In the genomic region with DNA sequence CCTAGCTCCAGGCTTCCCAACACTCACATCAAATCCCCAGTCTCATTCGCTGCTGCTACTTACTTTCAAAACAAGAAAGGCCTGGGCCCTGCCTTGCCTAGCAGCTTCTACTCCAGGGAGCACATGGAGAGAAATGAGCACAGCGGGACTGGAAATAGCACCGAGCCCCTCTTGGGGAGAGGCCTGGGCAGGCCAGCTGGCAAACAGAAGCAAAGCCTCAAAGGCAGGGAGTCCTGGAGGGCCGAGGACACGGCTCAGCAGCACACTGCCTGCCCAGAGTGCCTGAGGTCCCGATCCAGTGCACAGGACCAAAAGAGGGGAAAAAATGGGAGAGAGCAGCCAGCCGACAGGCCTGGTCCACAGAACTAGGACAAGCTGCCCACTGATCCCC, we compare ENCODE assay signal across 9 mouse cellular contexts. TPM values are rescaled to one million over a fixed set of nuclear protein-coding genes. Genes with fewer than 3 reads are reported as not detected.
A peak's percentile ranks its signal among the peaks of the same experiment; 100 is the strongest.
DNase-seq lines count a peak whose midpoint lies in the region; ATAC-seq and TF ChIP-seq lines count a peak whose summit lies in the region.
"Had no signal": no experiment of that assay in that cellular context is flagged by ENCODE, and none has a peak within 500 bp of the region (broad histone marks: within the 10 kb centered on the region; RNA-seq: fewer than 3 reads in every experiment).

No protein-coding gene starts in this region.

- H3K9me3 ChIP-seq in midbrain, embryonic 14.5 days (ENCODE audit: control insufficient read depth, low read length): no peaks in the 10 kb centered on the region

- no peak for ATAC-seq in midbrain, embryonic 14.5 days (ENCODE audit: low FRiP score, low TSS enrichment)

- 0 out of 2 replicates have a peak, but pooled peaks cover 3% of the 10 kb centered on the region for H3K27me3 ChIP-seq in midbrain, embryonic 14.5 days (ENCODE audit: control insufficient read depth, insufficient read depth, low read length)

- no peak for TF ChIP-seq POLR2A in cortical plate, adult 2 months (IDR thresholded peaks at IDR 0.05; ENCODE audit: extremely low read depth, insufficient read depth, low read length)

- no peak overlapping the region; the same call in 1 of the 2 replicates for H3K9ac ChIP-seq in midbrain, embryonic 14.5 days (replicated peaks; ENCODE audit: low read length)
- H3K9ac ChIP-seq: liver, embryonic 14.5 days had no signal

- intact Hi-C loops in heart, postnatal 10 days (cut with DNase I): loop anchor here (2.0 kb wide), 1 partner anchor 36 kb away; no protein-coding TSS in a partner anchor
- intact Hi-C loops in left cerebral cortex, postnatal 10 days (cut with DNase I): loop anchor here (5.0 kb wide), 1 partner anchor 41 kb away; no protein-coding TSS in a partner anchor

- 48% methylated on average over 7 of the region's 7 CpGs for whole genome bisulfite sequencing in midbrain, embryonic 14.5 days

- DNase-seq in heart, adult 18-20 months: peak; percentile 58 to 72
- no peak for DNase-seq in heart, adult 8-10 months (ENCODE audit: low spot score)
- peak; percentile 64 to 65 for DNase-seq in heart, postnatal 10 days
- no peak for DNase-seq in midbrain, embryonic 14.5 days
- no peak for DNase-seq in left cerebral cortex, postnatal 10 days (ENCODE audit: extremely low spot score in 1 of 2, low spot score in 2 of 2)
- no peak for DNase-seq in retina, embryonic 14.5 days (ENCODE audit: low spot score)
- DNase-seq in left cerebral cortex, adult 9 months (ENCODE audit: low spot score in 2 of 2): no peak

- 0 out of 2 replicates have a peak, but pooled peaks cover 3% of the 10 kb centered on the region for H3K36me3 ChIP-seq in midbrain, embryonic 14.5 days (ENCODE audit: control insufficient read depth, insufficient read depth, low read length)

- H3K4me3 ChIP-seq in cortical plate, adult 2 months (ENCODE audit: insufficient read depth, low read length): no peak overlapping the region; the same call in 1 of the 2 replicates
- H3K4me3 ChIP-seq in midbrain, embryonic 14.5 days (replicated peaks; ENCODE audit: low read depth, low read length): no peak overlapping the region

- H3K27ac ChIP-seq in cortical plate, adult 2 months (ENCODE audit: insufficient read depth, low read length): 0 out of 2 replicates have a peak overlapping the region, but pooled peaks have one; percentile 6
- H3K27ac ChIP-seq in midbrain, embryonic 14.5 days (replicated peaks; ENCODE audit: low read depth, low read length): no peak overlapping the region
- H3K27ac ChIP-seq: liver, embryonic 14.5 days had no signal

- H3K4me2 ChIP-seq in midbrain, embryonic 14.5 days (ENCODE audit: low read length): peak overlapping the region; percentile 60

- peaks cover 3% of the 10 kb centered on the region; the same call in 1 of the 2 replicates for H3K4me1 ChIP-seq in cortical plate, adult 2 months (ENCODE audit: control insufficient read depth, insufficient read depth, low read length)
- H3K4me1 ChIP-seq in midbrain, embryonic 14.5 days (ENCODE audit: control insufficient read depth, insufficient read depth, low read length): peaks cover 25% of the 10 kb centered on the region

- no peak for TF ChIP-seq CTCF in cortical plate, adult 2 months (IDR thresholded peaks at IDR 0.05; ENCODE audit: extremely low read depth, insufficient read depth, low read length)

RNA-seq across cellular contexts. Expression of gene Tmem184b, which starts 2.4 kb away (rescaled TPM):
- total RNA-seq in heart, adult 18-20 months (2021): 10 to 100 TPM; 34.8 to 36.7 TPM
- 10 to 100 TPM; 34.6 to 46.1 (median 39.0) TPM for total RNA-seq in heart, adult 8-10 months (2022)
- 69.6 and 75.6 TPM in 2 replicates for polyA plus RNA-seq in cortical plate, adult 2 months (2012; rRNA removed)
- 10 to 100 TPM; 59.2 to 67.8 TPM for total RNA-seq in heart, postnatal 10 days (2021)
- 32.2 and 36.6 TPM in 2 replicates for polyA plus RNA-seq in midbrain, embryonic 14.5 days (2014; fragmentation: Nextera tagmentation; extraction: Ambion mirVana)
- 10 to 100 TPM; 51.2 to 54.0 TPM for total RNA-seq in left cerebral cortex, postnatal 10 days (2021)

RNA-seq across cellular contexts. Expression of gene Csnk1e, which starts 54.4 kb away (rescaled TPM):
- total RNA-seq in heart, adult 18-20 months (2021): 10 to 100 TPM; 40.2 to 44.3 TPM
- 10 to 100 TPM; 49.3 to 64.6 (median 56.6) TPM for total RNA-seq in heart, adult 8-10 months (2022)
- polyA plus RNA-seq in cortical plate, adult 2 months (2012; rRNA removed): 185 and 194 TPM in 2 replicates
- 10 to 100 TPM; 79.6 to 81.4 TPM for total RNA-seq in heart, postnatal 10 days (2021)
- polyA plus RNA-seq in midbrain, embryonic 14.5 days (2014; fragmentation: Nextera tagmentation; extraction: Ambion mirVana): 225 and 226 TPM in 2 replicates
- 100 to 1,000 TPM; 181 to 198 TPM for total RNA-seq in left cerebral cortex, postnatal 10 days (2021)

RNA-seq across cellular contexts. Expression of gene Maff, which starts 54.5 kb away (rescaled TPM):
- total RNA-seq in heart, adult 18-20 months (2021): 10 to 100 TPM; 12.8 to 17.6 TPM
- total RNA-seq in heart, adult 8-10 months (2022): 10 to 100 TPM in 2 of 4 experiments, 1 to 10 TPM in 2; 5.7 to 11.1 (median 9.9) TPM
- polyA plus RNA-seq in cortical plate, adult 2 months (2012; rRNA removed): 0.71 and 0.78 TPM in 2 replicates
- total RNA-seq in heart, postnatal 10 days (2021): 1 to 10 TPM; 4.8 to 6.0 TPM
- polyA plus RNA-seq in midbrain, embryonic 14.5 days (2014; fragmentation: Nextera tagmentation; extraction: Ambion mirVana): 1.0 and 1.2 TPM in 2 replicates
- 1 to 10 TPM; 1.3 to 3.1 TPM for total RNA-seq in left cerebral cortex, postnatal 10 days (2021)

Comparison
In these comparisons a context has a peak if more than half of its experiments do, and no peak if none do; other contexts are left out.
1. DNase-seq: peak in heart, adult 18-20 months (2 of 2) and heart, postnatal 10 days (2 of 2); none in heart, adult 8-10 months (single experiment), midbrain, embryonic 14.5 days (single experiment), left cerebral cortex, postnatal 10 days (0 of 2), retina, embryonic 14.5 days (single experiment) and left cerebral cortex, adult 9 months (0 of 2).